Mouse (Mus musculus) midbrain, embryonic 10.5 days (tissue): ENCODE measurements at regions not wholly inside any gene's neighbourhood (a gene's known extent, or its start where the extent isn't known, plus 50 kb on each side); places are given as distances from the start of the nearest gene placed in this dataset.

ENCODE experiments used
- DNase-seq: peaks from one replicate; pipeline ENCODE4 v3.0.0-alpha.2; 2017; ENCODE audit warnings: low spot score
- H3K27ac ChIP-seq: fragments of 300-500 bp; sonication (generic); replicated peaks from 2 replicates; pipeline ENCODE4 v1.5.1; 2016; ENCODE audit warnings: mild to moderate bottlenecking
- H3K27me3 ChIP-seq: fragments of 300-500 bp; sonication (generic); 2 replicates; pipeline ENCODE4 v1.6.1; 2016; ENCODE audit warnings: low read depth, mild to moderate bottlenecking; ENCODE audit not compliant: poor library complexity, severe bottlenecking
- H3K36me3 ChIP-seq: fragments of 300-500 bp; sonication (generic); 2 replicates; pipeline ENCODE4 v1.6.1; 2016; ENCODE audit warnings: mild to moderate bottlenecking, moderate library complexity
- H3K4me1 ChIP-seq: fragments of 300-500 bp; sonication (generic); 2 replicates; pipeline ENCODE4 v1.6.1; 2016
- H3K4me3 ChIP-seq: fragments of 300-500 bp; sonication (generic); 2 replicates; pipeline ENCODE4 v1.5.1; 2016; ENCODE audit warnings: mild to moderate bottlenecking, moderate library complexity
- H3K9me3 ChIP-seq: fragments of 300-500 bp; sonication (generic); replicated peaks from 2 replicates; pipeline ENCODE4 v1.6.1; 2016; ENCODE audit warnings: mild to moderate bottlenecking
- WGBS: fragments of 180-500 bp; shearing (Covaris S2); methylation state at CpG from one replicate; pipeline ENCODE4 v1.1.7; 2016; 5-methylcytosine and 5-hydroxymethylcytosine counted together

- Histone ChIP-seq H3K36me3 (no peaks in the 10 kb centered on the region), H3K27ac (no peak overlapping the region), H3K27me3 (no peaks in the 10 kb centered on the region), H3K4me1 (peaks cover 13% of the 10 kb centered on the region), H3K9me3 (no peaks in the 10 kb centered on the region; the same call in 1 of the 2 replicates), H3K4me3 (no peak overlapping the region)
- no peak for DNase-seq
Observed at GRCm38 (mm10) chr1:73748702-73749101, 375.5 kb downstream of the Tns1 start.

DNA sequence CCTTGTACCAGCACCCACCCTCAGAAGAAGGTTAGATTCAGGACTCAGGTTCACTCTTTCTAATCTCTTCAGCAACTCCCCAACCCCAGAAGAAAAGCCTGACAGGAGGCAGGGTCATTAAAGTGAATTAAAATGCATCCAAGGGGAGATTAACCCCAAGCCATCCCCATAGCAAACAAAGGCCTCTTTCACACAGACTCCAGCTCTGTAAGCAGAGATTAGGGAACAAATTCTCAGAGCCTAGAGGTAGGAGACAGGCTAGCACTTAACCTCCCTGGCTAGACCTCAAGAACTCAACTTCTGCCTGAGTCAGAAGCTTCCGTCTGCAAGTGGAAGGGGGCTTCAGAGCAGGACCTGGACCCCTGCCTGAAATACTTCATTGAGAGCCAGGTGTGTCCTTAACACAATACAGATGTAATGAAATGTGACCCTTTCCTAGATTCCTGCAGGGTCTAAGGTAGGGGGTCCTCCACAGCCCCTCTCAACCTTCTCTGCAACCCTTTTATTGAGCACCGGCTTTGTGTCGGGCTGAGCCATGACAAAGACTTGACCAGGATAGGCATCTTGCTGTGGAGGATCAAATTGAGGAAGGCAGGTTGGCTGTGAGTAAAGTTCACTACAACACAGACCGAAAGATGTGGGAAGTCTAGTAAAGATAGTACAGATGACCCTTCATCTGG, 379.6 kb downstream of the Tns1 start:
- Histone ChIP-seq H3K36me3 (no peaks in the 10 kb centered on the region), H3K27ac (peak overlapping the region; percentile 89), H3K4me1 (peaks cover 23% of the 10 kb centered on the region), H3K9me3 (no peaks in the 10 kb centered on the region; the same call in 1 of the 2 replicates), H3K27me3 (no peaks in the 10 kb centered on the region), H3K4me3 (no peak overlapping the region)
- peak; percentile 36 for DNase-seq
- 29% methylated on average over 4 of the region's 4 CpGs for WGBS

GRCm38 (mm10) chr1:73743737-73744554, 380.3 kb downstream of the Tns1 start:
- Histone ChIP-seq H3K9me3 (no peaks in the 10 kb centered on the region; the same call in 1 of the 2 replicates), H3K4me1 (peaks cover 23% of the 10 kb centered on the region), H3K36me3 (no peaks in the 10 kb centered on the region), H3K27ac (peak overlapping the region; percentile 89), H3K27me3 (no peaks in the 10 kb centered on the region), H3K4me3 (no peak overlapping the region)
- peak; percentile 52 for DNase-seq
- 18% methylated on average over 6 of the region's 6 CpGs for WGBS

GRCm38 (mm10) chr1:73737083-73737482, 387.2 kb downstream of the Tns1 start:
- Histone ChIP-seq H3K9me3 (no peaks in the 10 kb centered on the region), H3K27ac (peak overlapping the region; percentile 42; the same call in 1 of the 2 replicates), H3K27me3 (no peaks in the 10 kb centered on the region), H3K36me3 (no peaks in the 10 kb centered on the region), H3K4me1 (no peaks in the 10 kb centered on the region), H3K4me3 (no peak overlapping the region)
- DNase-seq: no peak

GRCm38 (mm10) chr1:73728377-73728776, 395.9 kb downstream of the Tns1 start:
- no peak for DNase-seq
- Histone ChIP-seq H3K4me3 (no peak overlapping the region), H3K4me1 (no peaks in the 10 kb centered on the region), H3K36me3 (no peaks in the 10 kb centered on the region), H3K9me3 (no peaks in the 10 kb centered on the region), H3K27ac (no peak overlapping the region), H3K27me3 (no peaks in the 10 kb centered on the region)
- 88% methylated on average over 1 of the region's 1 CpGs for WGBS

DNA sequence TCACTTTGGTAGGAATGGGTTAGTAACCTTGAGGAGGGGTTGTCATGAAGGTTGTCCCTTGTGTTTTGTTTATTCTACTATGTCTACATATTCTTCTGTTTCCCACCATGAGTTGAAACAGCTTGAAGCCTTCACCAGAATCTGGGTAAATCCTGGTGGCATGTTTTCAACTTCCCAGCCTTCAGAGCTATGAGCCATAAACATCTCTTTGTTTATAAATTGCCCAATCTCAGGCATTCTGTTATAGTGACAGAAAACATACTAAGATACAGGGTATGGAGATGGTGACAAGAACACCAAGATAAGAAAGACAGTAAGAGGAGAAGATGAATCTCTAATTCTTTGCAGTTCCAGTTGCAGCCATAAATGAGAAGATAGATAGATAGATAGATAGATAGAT, 396.5 kb downstream of the Tns1 start:
- no peak overlapping the region for H3K4me3 ChIP-seq
- no peaks in the 10 kb centered on the region for H3K9me3 ChIP-seq
- no peak overlapping the region for H3K27ac ChIP-seq
- no peak for DNase-seq
- no peaks in the 10 kb centered on the region for H3K27me3 ChIP-seq
- no peaks in the 10 kb centered on the region for H3K36me3 ChIP-seq
- no peaks in the 10 kb centered on the region for H3K4me1 ChIP-seq

- DNase-seq: no peak
- Histone ChIP-seq H3K4me3 (no peak overlapping the region), H3K9me3 (no peaks in the 10 kb centered on the region), H3K4me1 (peaks cover 2% of the 10 kb centered on the region; the same call in 1 of the 2 replicates), H3K27ac (no peak overlapping the region), H3K27me3 (no peaks in the 10 kb centered on the region), H3K36me3 (no peaks in the 10 kb centered on the region)
- WGBS: 87% methylated on average over 2 of the region's 2 CpGs
Observed at GRCm38 (mm10) chr1:73726658-73727057, 397.6 kb downstream of the Tns1 start.

DNA sequence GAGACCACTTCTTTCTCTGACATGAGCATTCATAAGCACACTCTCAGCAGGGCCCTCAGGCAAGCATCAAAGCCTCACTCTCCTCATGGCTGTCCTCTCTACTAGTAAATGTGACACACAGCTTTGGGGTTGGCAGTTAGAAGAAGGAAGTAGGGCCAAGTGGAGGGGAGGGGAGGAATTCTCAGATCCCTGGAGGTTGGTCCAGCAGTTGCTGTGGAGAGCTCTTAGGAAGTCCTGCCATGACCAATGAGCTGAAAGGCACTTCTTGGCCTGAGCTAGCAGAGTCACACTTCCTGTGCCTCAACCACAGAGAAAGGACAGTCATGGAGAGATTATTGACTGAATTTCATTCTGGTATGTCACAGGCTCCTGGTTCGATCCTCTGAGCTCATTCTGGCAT, 398.8 kb downstream of the Tns1 start:
- H3K4me1 ChIP-seq: peaks cover 4% of the 10 kb centered on the region; the same call in 1 of the 2 replicates
- no peaks in the 10 kb centered on the region for H3K9me3 ChIP-seq
- no peak overlapping the region for H3K27ac ChIP-seq
- no peak overlapping the region for H3K4me3 ChIP-seq
- no peaks in the 10 kb centered on the region for H3K36me3 ChIP-seq
- H3K27me3 ChIP-seq: no peaks in the 10 kb centered on the region
- 89% methylated on average over 1 of the region's 1 CpGs for WGBS
- no peak for DNase-seq

- H3K4me3 ChIP-seq: no peak overlapping the region
- DNase-seq: no peak
- WGBS: 96% methylated on average over 2 of the region's 2 CpGs
- no peaks in the 10 kb centered on the region for H3K27me3 ChIP-seq
- peaks cover 4% of the 10 kb centered on the region; the same call in 1 of the 2 replicates for H3K4me1 ChIP-seq
- H3K27ac ChIP-seq: no peak overlapping the region
- no peaks in the 10 kb centered on the region for H3K9me3 ChIP-seq
- H3K36me3 ChIP-seq: no peaks in the 10 kb centered on the region
Observed at GRCm38 (mm10) chr1:73724551-73724950, 399.7 kb downstream of the Tns1 start.

DNA sequence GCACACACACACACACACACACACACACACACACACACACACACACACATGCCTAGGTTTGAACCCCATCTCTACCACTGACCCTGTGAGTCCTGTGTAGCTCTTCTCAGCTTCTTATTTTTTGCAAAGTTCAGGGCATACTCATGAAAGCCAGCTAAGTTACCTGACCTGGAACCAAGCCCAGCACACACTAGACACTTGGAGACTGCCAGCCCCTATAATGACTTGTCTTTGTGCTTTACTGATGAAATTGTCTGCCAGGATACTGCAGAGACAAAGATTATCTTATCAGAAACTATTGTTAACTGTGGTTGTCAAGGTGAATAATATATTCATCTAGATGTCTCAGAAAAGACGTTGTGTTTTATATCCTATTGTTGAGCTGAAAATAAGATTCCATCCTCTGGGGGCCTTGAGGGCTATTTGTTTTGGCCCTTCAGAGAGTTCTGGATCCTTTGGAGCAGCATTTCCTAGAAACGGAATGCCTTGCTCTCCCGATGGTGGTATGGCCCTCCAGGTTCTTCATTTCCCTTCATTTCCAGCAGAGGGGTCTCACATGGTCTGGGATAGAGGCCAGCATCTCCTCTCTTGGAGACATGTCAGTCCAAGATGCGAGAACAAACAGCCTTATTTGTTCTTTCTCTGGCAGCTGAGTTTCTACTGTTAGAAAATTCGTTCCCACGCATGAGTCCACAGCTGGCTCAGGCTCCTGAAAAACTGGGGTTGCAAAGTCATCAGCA, 402.6 kb downstream of the Tns1 start:
- no peak overlapping the region for H3K27ac ChIP-seq
- H3K4me3 ChIP-seq: no peak overlapping the region
- WGBS: 80% methylated on average over 6 of the region's 6 CpGs
- no peak for DNase-seq
- H3K36me3 ChIP-seq: no peaks in the 10 kb centered on the region
- peaks cover 4% of the 10 kb centered on the region; the same call in 1 of the 2 replicates for H3K4me1 ChIP-seq
- H3K9me3 ChIP-seq: no peaks in the 10 kb centered on the region
- no peaks in the 10 kb centered on the region for H3K27me3 ChIP-seq

DNA sequence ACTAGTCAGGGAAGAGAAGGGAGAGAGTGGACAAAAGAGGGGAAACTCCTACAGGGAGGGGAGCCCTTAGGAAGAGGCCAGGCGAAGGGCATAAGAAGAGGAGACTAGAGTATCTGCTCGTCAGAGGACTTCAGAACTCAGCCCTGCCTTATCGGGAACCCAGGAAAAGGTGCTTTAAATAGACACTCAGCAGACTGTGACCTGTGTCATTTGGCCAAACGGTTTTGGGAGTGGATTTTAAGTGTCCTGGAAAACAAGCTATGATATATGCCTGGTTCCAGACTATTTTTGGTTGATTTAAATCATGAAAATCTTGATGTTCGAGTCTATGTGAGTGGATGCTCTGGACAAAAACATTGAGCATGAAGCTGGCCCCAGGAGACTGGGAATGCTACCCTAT, 405.8 kb downstream of the Tns1 start:
- H3K27ac ChIP-seq: no peak overlapping the region
- peaks cover 4% of the 10 kb centered on the region; the same call in 1 of the 2 replicates for H3K4me1 ChIP-seq
- 86% methylated on average over 5 of the region's 5 CpGs for WGBS
- no peaks in the 10 kb centered on the region for H3K9me3 ChIP-seq
- DNase-seq: no peak
- H3K36me3 ChIP-seq: no peaks in the 10 kb centered on the region
- no peak overlapping the region for H3K4me3 ChIP-seq
- H3K27me3 ChIP-seq: no peaks in the 10 kb centered on the region

GRCm38 (mm10) chr1:73717401-73717800, 406.8 kb downstream of the Tns1 start:
- Histone ChIP-seq H3K36me3 (no peaks in the 10 kb centered on the region), H3K9me3 (no peaks in the 10 kb centered on the region), H3K4me1 (peaks cover 4% of the 10 kb centered on the region; the same call in 1 of the 2 replicates), H3K27ac (no peak overlapping the region), H3K4me3 (no peak overlapping the region), H3K27me3 (no peaks in the 10 kb centered on the region)
- 89% methylated on average over 7 of the region's 7 CpGs for WGBS
- DNase-seq: no peak

DNA sequence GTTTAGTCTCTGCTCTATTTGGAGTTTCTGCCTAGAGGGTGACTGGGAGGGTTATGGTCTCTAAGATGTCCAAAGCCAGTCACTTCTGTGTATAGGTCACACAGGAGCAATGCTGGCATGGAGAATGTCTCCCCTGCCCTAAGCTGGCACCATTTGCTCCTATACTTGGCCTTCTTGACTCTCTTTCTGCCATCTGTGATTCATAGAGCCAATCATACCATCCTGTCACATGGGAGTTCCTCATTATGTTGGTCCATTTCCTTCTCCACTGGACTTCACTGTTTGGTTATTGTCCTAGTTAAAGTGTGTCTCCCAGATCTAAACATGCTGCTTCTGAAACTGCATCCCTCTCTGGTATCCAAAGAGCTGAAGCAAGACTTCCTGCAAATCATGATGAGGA, 407.3 kb downstream of the Tns1 start:
- Histone ChIP-seq H3K9me3 (no peaks in the 10 kb centered on the region), H3K36me3 (no peaks in the 10 kb centered on the region), H3K4me3 (no peak overlapping the region), H3K4me1 (peaks cover 4% of the 10 kb centered on the region; the same call in 1 of the 2 replicates), H3K27me3 (no peaks in the 10 kb centered on the region), H3K27ac (no peak overlapping the region)
- no peak for DNase-seq
